Mouse (Mus musculus) stomach, embryonic 16.5 days (tissue): ENCODE data around the gene Tmem273. TPM values are rescaled to one million over a fixed set of nuclear protein-coding genes. Genes with fewer than 3 reads are reported as not detected.

Source experiments
- ATAC-seq: fragments of 200-750 bp; cut with Nextera tagmentation; 2 replicates; pipeline ENCODE4 v1.8.0; 2017; ENCODE audit warnings: moderate number of reproducible peaks, moderate TSS enrichment; ENCODE audit not compliant: insufficient read depth, low FRiP score
- H3K27ac ChIP-seq: fragments of 300-500 bp; sonication (generic); 2 replicates; pipeline ENCODE4 v1.5.1; 2014; ENCODE audit warnings: low read length
- H3K27me3 ChIP-seq: fragments of 300-500 bp; sonication (generic); 2 replicates; pipeline ENCODE4 v1.6.1; 2014; ENCODE audit warnings: low read length, control low read depth, mixed read lengths; ENCODE audit not compliant: control insufficient read depth, insufficient read depth
- H3K36me3 ChIP-seq: fragments of 300-500 bp; sonication (generic); 2 replicates; pipeline ENCODE4 v1.6.1; 2014; ENCODE audit warnings: low read length; ENCODE audit not compliant: control insufficient read depth, insufficient read depth
- H3K4me1 ChIP-seq: fragments of 300-500 bp; sonication (generic); 2 replicates; pipeline ENCODE4 v1.6.1; 2014; ENCODE audit warnings: low read length, control low read depth, mixed read lengths; ENCODE audit not compliant: control insufficient read depth, insufficient read depth
- H3K4me2 ChIP-seq: fragments of 300-500 bp; sonication (generic); 2 replicates; pipeline ENCODE4 v1.6.1; 2014; ENCODE audit warnings: low read depth, low read length, mixed read lengths
- H3K4me3 ChIP-seq: fragments of 300-500 bp; sonication (generic); replicated peaks from 2 replicates; pipeline ENCODE4 v1.5.1; 2014; ENCODE audit warnings: mild to moderate bottlenecking, low read length
- H3K9ac ChIP-seq: fragments of 300-500 bp; sonication (generic); 2 replicates; pipeline ENCODE4 v1.6.1; 2014; ENCODE audit warnings: low read length
- H3K9me3 ChIP-seq: fragments of 300-500 bp; sonication (generic); replicated peaks from 2 replicates; pipeline ENCODE4 v1.6.1; 2016; ENCODE audit warnings: low read length, control low read depth; ENCODE audit not compliant: control insufficient read depth
- WGBS: fragments of 180-500 bp; shearing (Covaris S2); extraction: QIAGEN DNeasy Blood & Tissue Kit; methylation state at CpG from one replicate; pipeline ENCODE4 v1.1.7; 2014; 5-methylcytosine and 5-hydroxymethylcytosine counted together
- polyA plus RNA-seq: library from polyadenylated mRNA; unstranded; fragments of >200 nt; fragmentation: Nextera tagmentation; extraction: Ambion mirVana; gene quantifications from 2 replicates; pipeline ENCODE4 v1.2.1, GENCODE M21; 2015

The Tmem273 gene
- polyA plus RNA-seq, 1 experiment from 2014 or later = 1.5 TPM

- no peaks in the 10 kb centered on the region for H3K4me1 ChIP-seq
- no peak overlapping the region for H3K9ac ChIP-seq
- H3K27ac ChIP-seq = no peak overlapping the region
- 75% methylated on average over 4 of the region's 4 CpGs for WGBS
- ATAC-seq = no peak
- H3K27me3 ChIP-seq = no peaks in the 10 kb centered on the region
- H3K9me3 ChIP-seq = no peaks in the 10 kb centered on the region
- H3K4me3 ChIP-seq = no peak overlapping the region
- H3K4me2 ChIP-seq = no peak overlapping the region
- no peaks in the 10 kb centered on the region for H3K36me3 ChIP-seq
These were observed 12.6 kb downstream of the Tmem273 start for GRCm38 (mm10) chr14:32798355-32798754.

- WGBS = 91% methylated on average over 7 of the region's 7 CpGs
- H3K4me1 ChIP-seq = no peaks in the 10 kb centered on the region
- no peak for ATAC-seq
- H3K27ac ChIP-seq = no peak overlapping the region
- H3K9ac ChIP-seq = no peak overlapping the region
- no peaks in the 10 kb centered on the region for H3K36me3 ChIP-seq
- no peaks in the 10 kb centered on the region for H3K9me3 ChIP-seq
- H3K27me3 ChIP-seq = no peaks in the 10 kb centered on the region
- no peak overlapping the region for H3K4me3 ChIP-seq
- H3K4me2 ChIP-seq = no peak overlapping the region
These were observed 14.3 kb downstream of the Tmem273 start for GRCm38 (mm10) chr14:32800048-32800447.

GRCm38 (mm10) chr14:32801016-32801661 is 15.4 kb downstream of the Tmem273 start:
- ATAC-seq = no peak
- no peaks in the 10 kb centered on the region for H3K4me1 ChIP-seq
- no peaks in the 10 kb centered on the region for H3K27me3 ChIP-seq
- H3K4me3 ChIP-seq = no peak overlapping the region
- no peaks in the 10 kb centered on the region for H3K9me3 ChIP-seq
- no peaks in the 10 kb centered on the region for H3K36me3 ChIP-seq
- no peak overlapping the region for H3K9ac ChIP-seq
- no peak overlapping the region for H3K4me2 ChIP-seq
- 54% methylated on average over 11 of the region's 11 CpGs for WGBS
- H3K27ac ChIP-seq = no peak overlapping the region

GRCm38 (mm10) chr14:32801662-32802024 is 15.9 kb downstream of the Tmem273 start:
- no peaks in the 10 kb centered on the region for H3K27me3 ChIP-seq
- H3K9ac ChIP-seq = no peak overlapping the region
- no peaks in the 10 kb centered on the region for H3K4me1 ChIP-seq
- no peak overlapping the region for H3K4me3 ChIP-seq
- no peak overlapping the region for H3K4me2 ChIP-seq
- no peaks in the 10 kb centered on the region for H3K9me3 ChIP-seq
- H3K36me3 ChIP-seq = no peaks in the 10 kb centered on the region
- no peak for ATAC-seq
- H3K27ac ChIP-seq = no peak overlapping the region

GRCm38 (mm10) chr14:32810111-32810510 is 24.3 kb downstream of the Tmem273 start:
- H3K9me3 ChIP-seq = no peaks in the 10 kb centered on the region
- no peaks in the 10 kb centered on the region for H3K36me3 ChIP-seq
- H3K27ac ChIP-seq = no peak overlapping the region
- H3K27me3 ChIP-seq = no peaks in the 10 kb centered on the region
- H3K4me2 ChIP-seq = no peak overlapping the region
- no peak for ATAC-seq
- H3K9ac ChIP-seq = no peak overlapping the region
- no peaks in the 10 kb centered on the region for H3K4me1 ChIP-seq
- H3K4me3 ChIP-seq = no peak overlapping the region

- 63% methylated on average over 6 of the region's 6 CpGs for WGBS
- no peak overlapping the region for H3K27ac ChIP-seq
- ATAC-seq = no peak
- H3K27me3 ChIP-seq = no peaks in the 10 kb centered on the region
- H3K4me2 ChIP-seq = no peak overlapping the region
- no peak overlapping the region for H3K9ac ChIP-seq
- H3K36me3 ChIP-seq = no peaks in the 10 kb centered on the region
- H3K4me3 ChIP-seq = no peak overlapping the region
- H3K9me3 ChIP-seq = no peaks in the 10 kb centered on the region
- H3K4me1 ChIP-seq = no peaks in the 10 kb centered on the region
These were observed 26.7 kb downstream of the Tmem273 start for GRCm38 (mm10) chr14:32812429-32812828.

- ATAC-seq = no peak
- H3K27me3 ChIP-seq = no peaks in the 10 kb centered on the region
- no peaks in the 10 kb centered on the region for H3K36me3 ChIP-seq
- no peak overlapping the region for H3K4me3 ChIP-seq
- no peaks in the 10 kb centered on the region for H3K9me3 ChIP-seq
- no peaks in the 10 kb centered on the region for H3K4me1 ChIP-seq
- WGBS = 68% methylated on average over 4 of the region's 4 CpGs
- no peak overlapping the region for H3K9ac ChIP-seq
- H3K27ac ChIP-seq = no peak overlapping the region
- no peak overlapping the region for H3K4me2 ChIP-seq
These were observed 29.2 kb downstream of the Tmem273 start for GRCm38 (mm10) chr14:32814961-32815360.

GRCm38 (mm10) chr14:32816533-32816932 is 30.8 kb downstream of the Tmem273 start:
- Histone ChIP-seq H3K9me3 (no peaks in the 10 kb centered on the region), H3K4me3 (no peak overlapping the region), H3K4me2 (no peak overlapping the region), H3K9ac (no peak overlapping the region), H3K27ac (no peak overlapping the region), H3K27me3 (no peaks in the 10 kb centered on the region), H3K36me3 (no peaks in the 10 kb centered on the region), H3K4me1 (no peaks in the 10 kb centered on the region)
- 77% methylated on average over 4 of the region's 4 CpGs for WGBS
- no peak for ATAC-seq

- H3K36me3 ChIP-seq = no peaks in the 10 kb centered on the region
- H3K4me3 ChIP-seq = no peak overlapping the region
- no peak overlapping the region for H3K27ac ChIP-seq
- no peak for ATAC-seq
- H3K4me2 ChIP-seq = no peak overlapping the region
- no peaks in the 10 kb centered on the region for H3K4me1 ChIP-seq
- 53% methylated on average over 7 of the region's 7 CpGs for WGBS
- H3K9me3 ChIP-seq = no peaks in the 10 kb centered on the region
- H3K27me3 ChIP-seq = no peaks in the 10 kb centered on the region
- no peak overlapping the region for H3K9ac ChIP-seq
These were observed 31.5 kb downstream of the Tmem273 start for GRCm38 (mm10) chr14:32817258-32817657.

GRCm38 (mm10) chr14:32819297-32819696 is 33.5 kb downstream of the Tmem273 start:
- no peaks in the 10 kb centered on the region for H3K9me3 ChIP-seq
- no peak overlapping the region for H3K4me2 ChIP-seq
- no peak overlapping the region for H3K4me3 ChIP-seq
- ATAC-seq = peak; percentile 56; the same call in 1 of the 2 replicates
- WGBS = 36% methylated on average over 1 of the region's 1 CpGs
- H3K27ac ChIP-seq = no peak overlapping the region
- H3K36me3 ChIP-seq = no peaks in the 10 kb centered on the region
- H3K9ac ChIP-seq = no peak overlapping the region
- no peaks in the 10 kb centered on the region for H3K27me3 ChIP-seq
- no peaks in the 10 kb centered on the region; the same call in 1 of the 2 replicates for H3K4me1 ChIP-seq
